Mouse (Mus musculus) C2C12 (cell line): ENCODE data around the gene Gart.

ENCODE experiments used
- CTCF ChIP-seq: IDR thresholded peaks from one replicate; pipeline ENCODE4 v1.5.1; 2011; ENCODE audit not compliant: control insufficient read depth, insufficient read depth, insufficient read length
- MYOG ChIP-seq: IDR thresholded peaks from one replicate; pipeline ENCODE4 v1.6.1; 2011; ENCODE audit not compliant: control insufficient read depth, insufficient read length; ENCODE audit errors: extremely low read depth

DNA sequence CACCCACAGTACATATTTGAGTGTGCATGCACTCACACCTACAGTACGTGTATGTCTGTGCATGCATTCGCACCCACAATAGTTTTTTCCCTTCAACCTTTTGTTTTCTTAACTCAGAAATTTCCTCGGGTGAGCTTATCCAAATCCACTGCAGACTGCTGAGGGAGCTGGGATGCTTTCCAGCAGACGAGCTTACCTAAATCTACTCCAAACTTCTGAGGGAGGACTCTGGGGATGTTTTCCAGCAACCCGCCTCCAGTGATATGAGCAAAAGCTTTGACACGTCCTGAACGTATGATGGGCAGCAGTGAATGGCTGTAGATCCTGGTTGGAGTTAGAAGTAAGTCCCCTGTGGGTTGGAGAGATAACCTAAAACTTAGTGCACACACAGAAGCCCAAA lies 18.9 kb downstream of the Gart start:
- no peak for TF ChIP-seq CTCF
- no peak for TF ChIP-seq MYOG
